Mouse (Mus musculus): Measurements from ENCODE around the gene Aldoc. TPM values are rescaled to one million over a fixed set of nuclear protein-coding genes. Genes with fewer than 3 reads are reported as not detected.

Aldoc gene
- polyA plus RNA-seq, 1 experiment from 2014 or later = 350 TPM

DNA sequence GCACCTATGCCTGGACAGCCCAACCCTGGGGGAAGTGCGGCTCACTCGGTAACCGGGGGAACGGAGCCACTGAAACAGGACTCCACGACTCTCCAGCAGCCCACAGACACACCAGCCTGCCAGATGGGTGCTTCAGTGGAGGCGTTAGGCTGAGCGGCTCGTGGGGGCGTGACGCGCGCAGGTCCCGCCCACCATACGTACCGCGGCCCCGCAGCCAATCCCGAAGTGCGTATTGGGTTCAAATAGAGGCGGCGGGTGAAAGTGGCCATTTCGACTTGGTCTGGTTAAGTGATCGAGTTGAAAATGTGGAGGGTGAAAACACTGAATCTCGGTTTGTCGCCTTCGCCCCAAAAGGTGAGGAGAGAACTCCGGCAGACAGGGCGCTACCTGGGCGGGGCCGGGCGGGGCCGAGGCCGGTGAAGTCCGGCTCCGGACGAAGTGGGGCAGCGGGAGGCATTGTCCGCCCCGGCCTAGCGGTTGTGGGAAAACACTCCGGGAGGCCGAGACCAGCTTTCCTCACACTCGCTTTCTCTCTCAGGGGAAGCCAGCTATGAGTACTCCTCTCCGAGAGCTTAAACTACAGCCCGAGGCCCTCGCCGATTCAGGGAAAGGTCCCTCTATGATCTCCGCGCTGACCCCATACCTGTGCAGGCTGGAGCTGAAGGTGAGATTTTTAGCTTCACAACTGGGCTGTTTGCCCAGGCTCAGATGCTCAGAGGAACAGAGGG lies 21.2 kb upstream of the Aldoc start, which contains the start of gene Spag5:
TSS of gene Spag5 (plus strand) at position 173 of the 728 bp plus-strand sequence.
- H3K36me3 ChIP-seq (ENCODE audit: control insufficient read depth, insufficient read depth, low read length) = no peaks in the 10 kb centered on the region
- peak within 1 kb of the TSS; percentile 97 for H3K4me2 ChIP-seq (ENCODE audit: low read depth, low read length)
- WGBS = under 1% methylated on average over 49 of the region's 49 CpGs
- H3K4me1 ChIP-seq (ENCODE audit: control insufficient read depth, insufficient read depth, low read length) = peaks cover 7% of the 10 kb centered on the region; the same call in 1 of the 2 replicates
- peak within 1 kb of the TSS; percentile 47 for H3K4me3 ChIP-seq (ENCODE audit: low read depth, low read length)
- H3K27ac ChIP-seq (ENCODE audit: low read depth, low read length) = no peak within 1 kb of the TSS
- no peaks in the 10 kb centered on the region for H3K9me3 ChIP-seq (ENCODE audit: control insufficient read depth, low read length)
- H3K27me3 ChIP-seq (ENCODE audit: control insufficient read depth, insufficient read depth, low read length) = no peaks in the 10 kb centered on the region
- H3K9ac ChIP-seq (replicated peaks; ENCODE audit: low read depth, low read length) = peak within 1 kb of the TSS; percentile 37
- peak; percentile 100 for ATAC-seq (ENCODE audit: low read depth)

DNA sequence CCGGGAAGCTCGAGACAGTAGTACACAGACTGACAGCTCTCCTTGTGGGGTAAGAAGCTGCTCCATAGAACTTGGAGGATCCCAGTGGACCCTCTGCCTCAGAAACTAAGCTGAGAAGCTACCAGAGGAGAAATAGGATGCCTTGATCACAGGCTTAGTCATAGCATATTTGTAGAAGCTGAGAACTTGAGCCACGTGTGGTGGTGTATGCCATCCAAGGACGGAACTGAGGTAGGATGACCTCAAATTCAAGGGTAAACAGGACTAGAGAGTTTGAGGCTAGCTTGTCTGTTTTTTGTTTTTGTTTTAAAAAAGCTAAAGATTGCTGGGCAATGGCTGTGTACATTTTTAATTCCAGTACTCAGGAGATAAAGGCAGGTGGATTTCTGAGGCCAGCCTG lies 17.5 kb upstream of the Aldoc start:
- Histone ChIP-seq H3K9ac (replicated peaks; ENCODE audit: low read depth, low read length) (no peak overlapping the region), H3K4me1 (ENCODE audit: control insufficient read depth, insufficient read depth, low read length) (peaks cover 7% of the 10 kb centered on the region; the same call in 1 of the 2 replicates), H3K9me3 (ENCODE audit: control insufficient read depth, low read length) (no peaks in the 10 kb centered on the region), H3K4me3 (ENCODE audit: low read depth, low read length) (no peak overlapping the region), H3K36me3 (ENCODE audit: control insufficient read depth, insufficient read depth, low read length) (no peaks in the 10 kb centered on the region), H3K27ac (ENCODE audit: low read depth, low read length) (no peak overlapping the region), H3K27me3 (ENCODE audit: control insufficient read depth, insufficient read depth, low read length) (no peaks in the 10 kb centered on the region), H3K4me2 (ENCODE audit: low read depth, low read length) (no peak overlapping the region)
- ATAC-seq (ENCODE audit: low read depth) = no peak
- WGBS = 93% methylated on average over 4 of the region's 4 CpGs

- H3K9me3 ChIP-seq (ENCODE audit: control insufficient read depth, low read length) = no peaks in the 10 kb centered on the region
- 84% methylated on average over 8 of the region's 8 CpGs for WGBS
- no peaks in the 10 kb centered on the region for H3K4me1 ChIP-seq (ENCODE audit: control insufficient read depth, insufficient read depth, low read length)
- no peak for ATAC-seq (ENCODE audit: low read depth)
- H3K27ac ChIP-seq (ENCODE audit: low read depth, low read length) = no peak overlapping the region
- H3K36me3 ChIP-seq (ENCODE audit: control insufficient read depth, insufficient read depth, low read length) = no peaks in the 10 kb centered on the region
- H3K4me3 ChIP-seq (ENCODE audit: low read depth, low read length) = no peak overlapping the region
- no peaks in the 10 kb centered on the region for H3K27me3 ChIP-seq (ENCODE audit: control insufficient read depth, insufficient read depth, low read length)
- no peak overlapping the region for H3K4me2 ChIP-seq (ENCODE audit: low read depth, low read length)
- no peak overlapping the region for H3K9ac ChIP-seq (replicated peaks; ENCODE audit: low read depth, low read length)
Observed at GRCm38 (mm10) chr11:78310861-78311511, 11.8 kb upstream of the Aldoc start.

- ATAC-seq (ENCODE audit: low read depth) = no peak
- H3K27ac ChIP-seq (ENCODE audit: low read depth, low read length) = no peak overlapping the region
- H3K4me3 ChIP-seq (ENCODE audit: low read depth, low read length) = no peak overlapping the region
- H3K36me3 ChIP-seq (ENCODE audit: control insufficient read depth, insufficient read depth, low read length) = no peaks in the 10 kb centered on the region
- H3K9me3 ChIP-seq (ENCODE audit: control insufficient read depth, low read length) = no peaks in the 10 kb centered on the region
- WGBS = 97% methylated on average over 2 of the region's 2 CpGs
- no peaks in the 10 kb centered on the region for H3K27me3 ChIP-seq (ENCODE audit: control insufficient read depth, insufficient read depth, low read length)
- H3K4me2 ChIP-seq (ENCODE audit: low read depth, low read length) = no peak overlapping the region
- H3K9ac ChIP-seq (replicated peaks; ENCODE audit: low read depth, low read length) = no peak overlapping the region
- H3K4me1 ChIP-seq (ENCODE audit: control insufficient read depth, insufficient read depth, low read length) = no peaks in the 10 kb centered on the region
Observed at GRCm38 (mm10) chr11:78313662-78314061, 9.1 kb upstream of the Aldoc start.

DNA sequence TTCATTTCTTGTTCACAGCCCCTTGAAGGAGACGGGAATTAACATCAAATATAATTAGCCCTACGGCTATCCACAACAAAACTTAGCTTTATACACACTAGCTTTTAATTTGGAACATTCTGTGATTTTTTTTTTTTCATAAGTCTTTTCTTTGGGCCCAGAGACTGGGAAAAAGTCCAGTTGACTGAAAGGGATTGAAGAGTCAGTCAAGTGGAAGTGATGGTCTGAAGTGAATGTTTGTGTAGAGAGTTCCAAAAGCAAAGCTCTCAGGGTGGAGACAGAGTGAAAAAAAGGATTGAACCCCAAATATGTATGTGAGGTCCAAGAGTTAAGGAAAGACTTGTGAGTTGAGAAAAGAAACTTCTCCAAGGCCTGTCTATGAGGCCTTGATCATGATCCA lies 4.4 kb upstream of the Aldoc start:
- Histone ChIP-seq H3K4me3 (ENCODE audit: low read depth, low read length) (no peak overlapping the region), H3K4me1 (ENCODE audit: control insufficient read depth, insufficient read depth, low read length) (peaks cover 8% of the 10 kb centered on the region; the same call in 1 of the 2 replicates), H3K9me3 (ENCODE audit: control insufficient read depth, low read length) (no peaks in the 10 kb centered on the region), H3K27me3 (ENCODE audit: control insufficient read depth, insufficient read depth, low read length) (no peaks in the 10 kb centered on the region), H3K9ac (replicated peaks; ENCODE audit: low read depth, low read length) (no peak overlapping the region), H3K36me3 (ENCODE audit: control insufficient read depth, insufficient read depth, low read length) (no peaks in the 10 kb centered on the region), H3K27ac (ENCODE audit: low read depth, low read length) (no peak overlapping the region), H3K4me2 (ENCODE audit: low read depth, low read length) (no peak overlapping the region)
- no peak for ATAC-seq (ENCODE audit: low read depth)
- 85% methylated on average over 2 of the region's 2 CpGs for WGBS

- Histone ChIP-seq H3K36me3 (ENCODE audit: control insufficient read depth, insufficient read depth, low read length) (no peaks in the 10 kb centered on the region), H3K27ac (ENCODE audit: low read depth, low read length) (peak overlapping the region; percentile 72), H3K4me1 (ENCODE audit: control insufficient read depth, insufficient read depth, low read length) (peaks cover 8% of the 10 kb centered on the region; the same call in 1 of the 2 replicates), H3K9me3 (ENCODE audit: control insufficient read depth, low read length) (no peaks in the 10 kb centered on the region), H3K27me3 (ENCODE audit: control insufficient read depth, insufficient read depth, low read length) (no peaks in the 10 kb centered on the region), H3K4me3 (ENCODE audit: low read depth, low read length) (peak overlapping the region; percentile 25; the same call in 1 of the 2 replicates), H3K4me2 (ENCODE audit: low read depth, low read length) (peak overlapping the region; percentile 35; the same call in 1 of the 2 replicates), H3K9ac (replicated peaks; ENCODE audit: low read depth, low read length) (no peak overlapping the region)
- WGBS = 47% methylated on average over 2 of the region's 2 CpGs
- peak; percentile 54 for ATAC-seq (ENCODE audit: low read depth)
Observed at GRCm38 (mm10) chr11:78322076-78322831, 514 bp upstream of the Aldoc start.

DNA sequence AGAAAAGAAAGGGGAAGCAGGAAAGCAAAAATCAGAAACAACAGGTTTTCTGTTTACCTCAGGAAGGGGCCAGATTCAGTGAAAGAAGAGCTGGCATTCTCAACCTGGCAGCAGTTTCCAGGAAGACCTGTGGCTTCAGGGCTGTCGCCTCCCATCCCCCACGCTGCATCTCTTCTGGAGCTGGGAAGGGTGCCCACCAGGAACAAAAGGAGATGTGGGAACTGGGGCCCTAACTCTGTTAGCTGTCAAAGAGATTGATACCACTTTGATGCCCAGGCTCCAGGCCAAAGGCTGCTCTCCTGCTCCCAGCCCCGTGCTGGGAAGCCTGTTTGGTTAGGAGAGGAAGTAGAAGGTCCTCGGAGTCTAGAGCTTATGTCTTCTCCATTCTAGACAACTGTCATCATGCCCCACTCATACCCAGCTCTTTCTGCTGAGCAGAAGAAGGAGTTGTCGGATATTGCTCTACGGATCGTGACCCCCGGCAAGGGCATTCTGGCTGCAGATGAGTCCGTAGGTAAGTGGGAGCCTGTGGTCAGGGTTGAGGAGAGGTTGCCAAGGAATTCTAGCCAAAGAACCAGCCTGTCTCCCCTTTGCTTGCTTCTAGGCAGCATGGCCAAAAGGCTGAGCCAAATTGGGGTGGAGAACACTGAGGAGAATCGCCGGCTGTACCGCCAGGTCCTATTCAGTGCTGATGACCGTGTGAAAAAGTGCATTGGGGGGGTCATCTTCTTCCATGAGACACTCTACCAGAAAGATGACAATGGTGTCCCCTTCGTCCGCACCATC lies 1.4 kb downstream of the Aldoc start:
- H3K9ac ChIP-seq (replicated peaks; ENCODE audit: low read depth, low read length) = no peak overlapping the region; the same call in 1 of the 2 replicates
- H3K4me2 ChIP-seq (ENCODE audit: low read depth, low read length) = peak overlapping the region; percentile 35; the same call in 1 of the 2 replicates
- no peaks in the 10 kb centered on the region for H3K36me3 ChIP-seq (ENCODE audit: control insufficient read depth, insufficient read depth, low read length)
- H3K27me3 ChIP-seq (ENCODE audit: control insufficient read depth, insufficient read depth, low read length) = no peaks in the 10 kb centered on the region
- no peaks in the 10 kb centered on the region for H3K9me3 ChIP-seq (ENCODE audit: control insufficient read depth, low read length)
- ATAC-seq (ENCODE audit: low read depth) = 0 out of 2 replicates have a peak, but pooled peaks have one; percentile 47
- 71% methylated on average over 15 of the region's 15 CpGs for WGBS
- H3K4me3 ChIP-seq (ENCODE audit: low read depth, low read length) = peak overlapping the region; percentile 4; the same call in 1 of the 2 replicates
- 0 out of 2 replicates have a peak overlapping the region, but pooled peaks have one; percentile 22 for H3K27ac ChIP-seq (ENCODE audit: low read depth, low read length)
- peaks cover 13% of the 10 kb centered on the region for H3K4me1 ChIP-seq (ENCODE audit: control insufficient read depth, insufficient read depth, low read length)

GRCm38 (mm10) chr11:78324965-78325364 lies 2.2 kb downstream of the Aldoc start:
- H3K4me1 ChIP-seq (ENCODE audit: control insufficient read depth, insufficient read depth, low read length) = peaks cover 18% of the 10 kb centered on the region
- H3K27me3 ChIP-seq (ENCODE audit: control insufficient read depth, insufficient read depth, low read length) = no peaks in the 10 kb centered on the region
- WGBS = 95% methylated on average over 12 of the region's 12 CpGs
- no peak overlapping the region for H3K27ac ChIP-seq (ENCODE audit: low read depth, low read length)
- no peaks in the 10 kb centered on the region for H3K36me3 ChIP-seq (ENCODE audit: control insufficient read depth, insufficient read depth, low read length)
- no peak for ATAC-seq (ENCODE audit: low read depth)
- H3K4me2 ChIP-seq (ENCODE audit: low read depth, low read length) = peak overlapping the region; percentile 35; the same call in 1 of the 2 replicates
- no peaks in the 10 kb centered on the region for H3K9me3 ChIP-seq (ENCODE audit: control insufficient read depth, low read length)
- H3K9ac ChIP-seq (replicated peaks; ENCODE audit: low read depth, low read length) = no peak overlapping the region
- peak overlapping the region; percentile 4; the same call in 1 of the 2 replicates for H3K4me3 ChIP-seq (ENCODE audit: low read depth, low read length)

All from neural tube, embryonic 14.5 days (tissue).